Mouse (Mus musculus): Measurements from ENCODE around the gene C1ra. TPM values are rescaled to one million over a fixed set of nuclear protein-coding genes. Genes with fewer than 3 reads are reported as not detected.
"Not testable (repeated sequence)": the region's sequence is repeated elsewhere in the genome, so short reads cannot be mapped to it uniquely, and the experiment has no call there.

The C1ra gene
- total and polyA plus RNA-seq, 3 experiments, result 27.2 to 68.2 (median 48.6) TPM

- no peak for DNase-seq
Measured at GRCm38 (mm10) chr6:124485414-124486144, 26.6 kb upstream of the C1ra start.

- DNase-seq, result no peak
Measured at GRCm38 (mm10) chr6:124487509-124487908, 24.7 kb upstream of the C1ra start.

GRCm38 (mm10) chr6:124488952-124489351, 23.3 kb upstream of the C1ra start:
- DNase-seq, result no peak

GRCm38 (mm10) chr6:124491427-124491826, 20.8 kb upstream of the C1ra start:
- no peak for DNase-seq

- peak; percentile 91 for DNase-seq
Measured at GRCm38 (mm10) chr6:124492842-124493561, 19.2 kb upstream of the C1ra start, which contains the start of gene C1rl. Gene C1rl (plus strand): TSS chr6:124493113.

GRCm38 (mm10) chr6:124493886-124494285, 18.3 kb upstream of the C1ra start:
- DNase-seq, result peak; percentile 63

DNA sequence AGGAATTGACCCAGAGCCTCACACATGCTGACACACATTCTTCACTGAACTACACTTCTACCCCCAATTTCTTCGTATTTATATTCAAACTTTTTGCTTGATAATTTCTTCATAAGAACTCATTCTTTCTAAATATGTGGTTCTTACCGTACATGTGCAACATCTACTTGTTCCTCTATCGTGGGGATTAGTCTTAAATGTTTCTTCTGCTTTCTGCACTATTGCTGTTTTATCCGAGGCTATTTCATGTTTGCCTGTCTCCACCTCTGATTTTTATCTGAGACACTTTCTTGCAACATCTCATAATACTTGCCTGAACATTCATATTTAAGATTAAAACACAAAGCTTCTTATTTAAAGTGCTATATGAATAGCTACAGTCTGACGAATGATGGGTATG, 16.2 kb upstream of the C1ra start:
- no peak for DNase-seq

DNA sequence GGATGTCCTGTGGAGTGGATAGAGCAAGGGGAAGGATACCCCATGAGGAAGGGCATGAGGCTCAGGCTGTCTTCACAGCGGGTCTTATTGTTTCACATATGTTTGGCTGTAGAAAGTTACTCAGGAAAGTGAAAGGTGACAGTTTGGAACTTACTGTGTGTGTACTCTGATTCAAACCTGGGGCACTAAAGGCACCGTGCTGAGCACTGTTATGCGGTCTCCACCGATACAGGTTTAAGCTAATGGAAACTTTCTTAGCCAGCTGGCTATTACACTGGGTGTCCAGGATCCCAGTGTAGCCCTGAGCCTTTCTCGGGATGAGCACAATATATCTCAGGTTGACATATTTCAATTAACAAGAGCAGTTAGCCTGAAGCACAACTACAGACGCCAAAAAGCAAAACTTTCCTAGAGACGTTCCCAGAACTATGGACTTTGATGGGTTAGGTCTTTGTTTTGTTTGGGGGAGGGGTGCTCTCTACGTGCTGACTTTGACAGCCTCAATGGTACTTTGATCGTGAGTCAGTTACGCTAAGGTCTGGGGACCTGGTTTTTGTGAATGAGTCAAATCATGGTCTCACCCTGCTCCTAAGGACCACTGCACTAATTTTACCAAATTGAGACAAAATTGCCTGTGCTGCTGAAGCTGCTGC, 12.2 kb upstream of the C1ra start:
- no peak for DNase-seq

GRCm38 (mm10) chr6:124501473-124501872, 10.7 kb upstream of the C1ra start:
- no peak for DNase-seq

- DNase-seq, result peak; percentile 59
Measured at GRCm38 (mm10) chr6:124502021-124502420, 10.2 kb upstream of the C1ra start.

GRCm38 (mm10) chr6:124505028-124505427, 7.2 kb upstream of the C1ra start:
- DNase-seq, result no peak

DNA sequence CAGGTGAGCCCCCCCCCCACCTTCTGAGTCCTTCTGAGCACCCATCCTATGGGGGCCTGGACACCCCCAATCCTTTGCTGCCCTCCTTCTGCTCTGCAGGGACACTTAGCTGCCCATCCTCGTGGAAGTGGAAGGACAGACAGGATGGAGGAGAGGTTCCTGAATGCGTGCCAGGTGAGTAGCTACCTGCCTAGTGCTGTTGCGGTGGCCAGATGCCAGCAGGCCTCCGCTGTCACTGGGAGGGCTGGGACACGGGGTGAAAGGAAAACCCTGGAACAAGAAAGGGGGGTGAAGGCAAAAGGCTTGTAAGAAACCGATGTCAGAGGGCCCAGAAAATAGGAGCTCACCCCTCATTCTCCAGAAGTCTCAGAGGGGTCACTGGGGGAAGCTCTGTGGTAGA, 5.2 kb upstream of the C1ra start:
- DNase-seq, result no peak

- no peak for DNase-seq
Measured at GRCm38 (mm10) chr6:124508292-124508691, 3.9 kb upstream of the C1ra start.

DNA sequence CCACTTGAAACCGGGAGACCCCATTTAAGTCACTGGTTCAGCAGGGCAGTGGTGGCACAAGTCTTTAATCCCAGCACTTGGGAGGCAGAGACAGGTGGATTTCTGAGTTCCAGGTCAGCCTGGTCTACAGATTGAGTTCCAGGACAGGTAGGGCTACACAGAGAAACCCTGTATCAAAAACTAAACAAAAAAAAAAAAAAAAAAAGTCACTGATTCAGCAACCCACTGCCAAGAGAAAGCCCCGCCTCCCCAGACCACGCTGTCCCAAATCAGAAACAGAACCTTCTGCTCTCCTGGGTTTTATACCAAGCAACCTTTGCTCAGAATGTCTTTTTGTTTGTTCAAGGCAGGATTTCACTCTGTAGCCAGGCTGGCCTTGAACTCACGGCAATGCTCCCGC, 3.0 kb upstream of the C1ra start:
- not testable (repeated sequence) for DNase-seq

DNA sequence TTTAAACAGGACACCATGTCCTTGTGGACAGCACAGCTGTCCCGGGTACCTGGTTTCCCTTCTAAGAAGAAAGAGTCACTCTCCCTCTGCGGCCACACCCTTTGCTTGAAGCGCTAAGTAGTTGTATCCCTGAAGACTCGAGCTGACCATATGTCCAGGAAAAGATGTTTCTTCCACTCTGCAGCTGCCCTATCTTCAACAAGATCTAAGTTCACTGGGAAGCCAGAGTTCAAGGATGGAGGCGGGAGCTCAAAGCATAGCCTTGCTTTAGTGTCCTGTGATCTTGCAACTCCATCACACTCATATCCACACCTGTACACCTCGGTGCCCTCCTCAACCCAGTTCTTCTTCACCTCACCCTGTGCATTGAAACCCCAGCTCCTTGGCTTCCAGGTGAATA, 269 bp upstream of the C1ra start:
- no peak for DNase-seq

GRCm38 (mm10) chr6:124517733-124518132, 5.5 kb downstream of the C1ra start:
- DNase-seq, result not testable (repeated sequence)

DNA sequence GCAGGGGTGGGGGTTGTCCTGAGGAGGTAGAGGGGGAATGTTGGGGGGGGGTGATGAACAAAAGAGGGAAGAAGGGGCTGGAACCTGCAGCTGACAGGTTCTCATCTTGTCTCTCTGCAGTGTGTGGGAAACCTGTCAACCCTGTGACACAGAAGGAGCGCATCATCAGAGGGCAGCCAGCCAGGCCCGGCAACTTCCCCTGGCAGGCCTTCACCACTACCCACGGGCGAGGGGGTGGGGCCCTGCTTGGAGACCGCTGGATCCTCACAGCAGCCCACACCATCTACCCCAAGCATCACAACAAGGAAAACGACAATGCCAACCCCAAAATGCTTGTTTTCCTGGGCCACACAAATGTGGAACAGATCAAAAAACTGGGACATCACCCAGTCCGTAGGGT, 9.9 kb downstream of the C1ra start:
- peak; percentile 61 for DNase-seq

DNA sequence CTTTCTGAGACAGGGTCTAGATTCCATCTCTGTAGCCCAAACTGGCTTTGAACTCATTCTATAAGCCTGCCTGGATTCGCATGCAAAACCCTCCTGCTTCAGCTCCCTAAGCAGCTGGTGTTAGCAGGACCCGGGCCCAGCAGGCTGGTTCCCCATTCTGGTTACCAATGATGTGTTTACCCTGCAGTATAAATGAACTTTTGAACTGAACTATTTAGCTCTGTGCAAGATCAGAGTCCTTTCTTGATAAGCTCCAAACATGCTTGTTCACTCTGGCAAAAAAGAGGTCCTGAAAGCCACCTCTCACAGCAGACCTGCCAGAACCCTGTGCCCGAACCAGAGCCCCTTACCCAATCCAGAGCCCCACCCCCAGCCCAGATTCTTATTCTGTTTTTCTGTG, 15.7 kb downstream of the C1ra start:
- DNase-seq, result no peak

DNA sequence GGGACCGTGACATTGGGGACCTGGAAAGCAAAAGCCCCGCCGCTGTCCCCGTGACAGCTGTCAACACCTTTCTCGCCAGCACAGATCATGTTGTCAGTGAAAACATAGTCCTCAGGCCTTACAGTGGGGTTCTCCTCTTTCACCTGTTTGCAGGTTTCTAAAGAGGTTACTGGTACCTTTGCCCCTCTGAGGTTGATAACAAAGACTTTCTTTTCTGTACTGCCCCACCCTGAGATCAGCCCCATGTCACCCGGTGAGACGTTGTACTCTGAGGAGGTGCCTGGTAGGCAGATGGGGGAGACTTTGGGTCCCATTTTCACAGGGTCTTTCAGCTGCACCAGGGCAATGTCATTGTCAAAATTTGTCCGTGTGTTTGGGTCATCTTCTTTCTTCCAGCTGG, 18.9 kb downstream of the C1ra start:
- DNase-seq, result no peak

DNA sequence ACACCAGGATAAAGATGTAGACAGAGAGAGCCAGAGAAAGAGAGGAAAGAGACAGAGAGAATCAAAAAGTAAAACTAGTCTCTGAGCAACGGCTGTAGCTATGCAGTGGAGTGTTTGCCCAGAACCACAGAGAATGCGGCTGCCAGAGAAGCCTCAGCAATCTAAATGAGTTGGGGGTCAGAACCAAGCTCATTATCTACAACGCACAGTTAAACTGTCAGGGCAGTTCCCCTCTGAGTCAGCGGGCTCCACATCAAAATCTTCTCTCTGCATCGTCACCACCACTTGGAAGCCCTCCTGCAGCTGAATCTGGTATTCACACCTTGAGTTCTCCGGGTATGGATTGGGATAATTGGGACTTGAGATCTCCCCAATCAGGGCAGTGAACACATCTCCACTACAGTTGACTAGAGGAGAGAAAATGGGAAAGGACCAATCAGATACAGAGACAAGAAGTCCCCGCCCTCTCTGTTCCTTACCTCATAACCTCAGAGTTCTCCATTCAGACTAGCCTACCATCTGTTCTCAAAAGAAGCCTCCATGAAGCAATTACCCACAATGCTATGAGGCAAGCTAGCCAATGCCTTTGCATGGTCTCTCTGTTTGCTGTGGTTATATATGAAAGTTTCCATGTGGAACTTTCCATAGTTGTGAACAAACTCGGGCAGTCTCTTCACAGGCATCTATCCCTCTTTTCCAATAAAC, 24.1 kb downstream of the C1ra start:
- DNase-seq, result not testable (repeated sequence)

DNA sequence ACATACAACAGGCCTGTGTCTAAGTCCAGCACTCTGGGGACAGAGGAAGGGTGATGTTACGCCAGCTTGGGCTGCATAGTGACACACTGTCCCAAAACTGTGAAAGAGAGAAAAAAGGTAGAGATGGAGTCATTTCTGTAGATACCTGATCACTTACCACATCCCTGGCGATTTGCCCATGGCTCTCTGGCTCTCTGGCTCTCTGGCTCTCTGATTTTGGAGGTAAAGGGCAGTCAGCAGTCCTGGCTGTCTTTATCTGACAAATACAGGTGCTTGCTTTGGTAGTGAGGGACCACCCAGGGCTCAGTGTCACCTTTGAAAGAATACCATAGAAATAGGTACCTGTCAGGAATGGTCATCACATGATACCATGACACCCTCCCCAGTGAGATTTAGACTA, 29.0 kb downstream of the C1ra start:
- not testable (repeated sequence) for DNase-seq

DNA sequence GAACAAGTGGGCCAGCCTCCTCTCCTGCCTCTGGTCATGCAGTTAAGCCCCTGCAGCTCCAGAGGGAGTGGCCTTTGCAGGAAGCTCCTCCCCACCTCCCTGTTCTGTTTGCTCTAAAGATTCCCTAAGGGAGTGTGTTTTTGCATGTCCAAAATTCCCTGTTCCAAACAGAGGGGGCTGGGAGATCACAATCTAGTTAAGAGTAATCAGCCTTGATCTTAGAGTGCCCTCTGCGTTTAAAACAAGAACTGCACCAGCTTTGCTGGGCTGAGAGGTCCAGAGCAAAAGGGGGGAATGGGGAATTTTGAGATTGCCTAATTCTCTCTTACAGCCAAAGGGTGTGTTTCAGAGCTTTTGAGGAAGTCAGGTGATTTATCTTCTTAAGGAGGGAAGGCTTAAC, 30.1 kb downstream of the C1ra start, which contains the start of gene C1s1:
C1s1 (minus strand) TSS at position 76 of the 400 bp plus-strand sequence.
- DNase-seq, result peak; percentile 60

Data from adrenal gland, adult 2 months (tissue).